Mouse (Mus musculus) limb, embryonic 10.5 days (tissue): ENCODE measurements around the gene Ndufb7. TPM values are rescaled to one million over a fixed set of nuclear protein-coding genes. Genes with fewer than 3 reads are reported as not detected.
"Not testable (repeated sequence)": the region's sequence is repeated elsewhere in the genome, so short reads cannot be mapped to it uniquely, and the experiment has no call there.

Source experiments
- DNase-seq: peaks from one replicate; pipeline ENCODE4 v3.0.0-alpha.2; 2017; ENCODE audit warnings: low spot score
- H3K27ac ChIP-seq: fragments of 300-500 bp; sonication (generic); 2 replicates; pipeline ENCODE4 v1.5.1; 2016; ENCODE audit warnings: mild to moderate bottlenecking
- H3K27me3 ChIP-seq: fragments of 300-500 bp; sonication (generic); 2 replicates; pipeline ENCODE4 v1.6.1; 2016; ENCODE audit warnings: low read depth, mild to moderate bottlenecking; ENCODE audit not compliant: poor library complexity, severe bottlenecking
- H3K36me3 ChIP-seq: fragments of 300-500 bp; sonication (generic); 2 replicates; pipeline ENCODE4 v1.6.1; 2016; ENCODE audit warnings: mild to moderate bottlenecking, moderate library complexity
- H3K4me1 ChIP-seq: fragments of 300-500 bp; sonication (generic); 2 replicates; pipeline ENCODE4 v1.6.1; 2016
- H3K4me3 ChIP-seq: fragments of 300-500 bp; sonication (generic); 2 replicates; pipeline ENCODE4 v1.5.1; 2016; ENCODE audit warnings: mild to moderate bottlenecking, moderate library complexity
- H3K9me3 ChIP-seq: fragments of 300-500 bp; sonication (generic); replicated peaks from 2 replicates; pipeline ENCODE4 v1.6.1; 2016; ENCODE audit warnings: mild to moderate bottlenecking
- WGBS: fragments of 180-500 bp; shearing (Covaris S2); methylation state at CpG from one replicate; pipeline ENCODE4 v1.1.7; 2016; 5-methylcytosine and 5-hydroxymethylcytosine counted together
- polyA plus RNA-seq: library from polyadenylated mRNA; unstranded; fragments of >200 nt; fragmentation: Nextera tagmentation; extraction: Ambion mirVana; gene quantifications from 2 replicates; pipeline ENCODE4 v1.2.1, GENCODE M21; 2016

The Ndufb7 gene
- polyA plus RNA-seq, 1 experiment from 2014 or later, result 316 TPM

DNA sequence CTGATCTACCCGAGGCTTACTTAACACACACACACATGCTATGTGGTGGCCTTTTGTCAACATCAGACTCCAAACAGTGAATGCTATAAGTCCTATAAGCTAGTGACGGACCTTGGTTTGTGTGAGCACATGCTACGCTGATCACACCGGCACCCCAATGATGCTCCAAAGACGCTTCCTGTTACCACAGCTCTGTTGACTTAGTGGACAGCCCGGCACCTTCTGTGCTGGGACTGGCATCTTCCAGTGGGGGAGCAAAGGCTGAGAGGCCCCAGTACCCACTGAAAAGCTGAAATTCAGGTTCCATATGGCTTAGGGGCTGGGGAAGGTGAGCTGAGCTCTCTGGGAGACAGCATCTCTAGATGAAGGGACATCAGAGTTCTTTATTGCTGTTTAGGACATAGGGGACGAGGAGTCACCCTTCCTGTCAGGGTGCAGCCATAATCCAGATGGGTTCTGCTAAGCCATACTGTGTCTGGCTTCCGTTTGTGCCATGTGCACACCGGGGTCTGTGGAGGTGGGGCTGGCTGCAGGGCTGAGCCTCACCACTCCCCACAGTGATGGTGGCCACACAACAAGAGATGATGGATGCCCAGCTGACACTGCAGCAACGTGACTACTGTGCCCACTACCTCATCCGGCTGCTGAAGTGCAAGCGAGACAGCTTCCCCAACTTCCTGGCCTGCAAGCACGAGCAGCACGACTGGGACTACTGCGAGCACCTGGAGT lies 4.0 kb downstream of the Ndufb7 start:
- DNase-seq, result no peak
- peaks cover 29% of the 10 kb centered on the region for H3K4me1 ChIP-seq
- no peak overlapping the region for H3K27ac ChIP-seq

DNA sequence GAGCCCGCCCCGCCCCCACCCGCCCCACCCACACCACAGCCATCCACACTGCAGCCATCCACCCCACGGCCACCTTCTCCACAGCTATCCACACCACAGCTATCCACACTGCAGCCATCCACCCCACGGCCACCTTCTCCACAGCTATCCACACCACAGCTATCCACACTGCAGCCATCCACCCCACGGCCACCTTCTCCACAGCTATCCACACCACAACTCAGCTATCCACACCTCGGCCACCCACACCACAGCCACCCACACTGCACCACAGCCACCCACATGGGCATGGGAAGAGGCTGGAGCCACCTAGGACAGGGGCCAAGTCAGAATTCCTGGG lies 4.5 kb downstream of the Ndufb7 start:
- not testable (repeated sequence) for H3K27ac ChIP-seq, H3K27me3 ChIP-seq, H3K9me3 ChIP-seq, DNase-seq, H3K4me3 ChIP-seq
- Histone ChIP-seq H3K36me3 (peaks cover 75% of the 10 kb centered on the region), H3K4me1 (peaks cover 35% of the 10 kb centered on the region)
- WGBS, result 94% methylated on average over 7 of the region's 7 CpGs

More for the DNA sequence above, 4.0 kb downstream of the Ndufb7 start:
- Histone ChIP-seq H3K4me3 (no peak overlapping the region), H3K36me3 (peaks cover 70% of the 10 kb centered on the region), H3K27me3 (no peaks in the 10 kb centered on the region), H3K9me3 (no peaks in the 10 kb centered on the region)
- WGBS, result 92% methylated on average over 15 of the region's 15 CpGs

DNA sequence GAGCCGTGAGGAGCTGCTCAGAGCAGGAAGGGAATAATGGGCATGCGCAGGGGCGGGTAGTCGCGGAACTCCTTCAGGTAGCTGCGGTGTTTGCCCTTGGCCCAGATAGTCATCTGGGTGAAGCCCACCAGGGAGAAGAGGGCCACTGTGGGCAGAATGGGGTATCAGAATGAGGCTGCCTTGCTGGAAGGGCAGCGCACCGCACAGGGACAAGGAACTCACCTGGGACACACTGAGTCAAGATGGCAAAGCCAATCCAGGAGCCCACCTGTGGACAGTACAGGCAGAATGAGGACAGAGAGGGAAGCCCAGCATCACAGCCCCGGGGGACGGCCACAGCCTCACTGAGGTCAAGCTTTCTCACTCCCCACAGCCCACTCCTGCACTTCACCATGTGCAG lies 5.3 kb downstream of the Ndufb7 start:
- peaks cover 40% of the 10 kb centered on the region for H3K4me1 ChIP-seq
- peak; percentile 28 for DNase-seq
- peaks cover 78% of the 10 kb centered on the region for H3K36me3 ChIP-seq
- H3K27ac ChIP-seq, result no peak overlapping the region
- no peaks in the 10 kb centered on the region for H3K27me3 ChIP-seq
- H3K9me3 ChIP-seq, result no peaks in the 10 kb centered on the region
- no peak overlapping the region for H3K4me3 ChIP-seq
- WGBS, result 92% methylated on average over 10 of the region's 10 CpGs

DNA sequence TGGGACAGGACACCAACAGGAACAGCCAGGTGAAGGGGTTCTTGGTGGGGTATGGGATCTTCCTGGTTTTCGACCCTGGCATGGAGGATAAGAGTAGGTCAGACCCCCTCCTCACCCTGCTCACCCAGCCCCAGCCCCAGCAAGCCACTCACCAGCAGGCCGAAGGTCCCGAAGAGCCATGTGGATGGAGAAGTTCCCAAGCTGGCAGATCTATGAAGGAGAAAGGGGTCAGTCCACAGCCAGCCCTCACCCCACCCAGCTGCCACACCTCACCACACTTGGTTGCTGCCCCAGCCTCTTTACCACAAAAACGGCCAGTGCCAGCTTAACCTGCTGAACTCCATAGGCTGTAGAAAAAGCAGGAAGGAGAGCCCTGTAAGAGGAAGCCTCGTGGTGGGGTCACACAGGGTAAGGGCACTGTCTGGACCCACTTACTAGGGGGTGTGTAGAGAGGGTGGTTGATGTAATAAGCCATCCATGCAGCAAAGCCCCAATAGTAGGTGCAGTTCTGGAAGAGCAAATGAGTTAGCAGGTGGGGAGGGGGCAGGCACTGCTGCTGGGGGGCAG lies 5.9 kb downstream of the Ndufb7 start:
- no peak for DNase-seq
- no peak overlapping the region for H3K4me3 ChIP-seq
- H3K27ac ChIP-seq, result no peak overlapping the region
- no peaks in the 10 kb centered on the region for H3K9me3 ChIP-seq
- 93% methylated on average over 5 of the region's 5 CpGs for WGBS
- no peaks in the 10 kb centered on the region for H3K27me3 ChIP-seq
- peaks cover 43% of the 10 kb centered on the region for H3K4me1 ChIP-seq
- H3K36me3 ChIP-seq, result peaks cover 80% of the 10 kb centered on the region

- DNase-seq, result no peak
- Histone ChIP-seq H3K36me3 (peaks cover 83% of the 10 kb centered on the region), H3K27me3 (no peaks in the 10 kb centered on the region), H3K9me3 (no peaks in the 10 kb centered on the region), H3K27ac (no peak overlapping the region), H3K4me3 (no peak overlapping the region), H3K4me1 (peaks cover 41% of the 10 kb centered on the region)
- WGBS, result 84% methylated on average over 18 of the region's 18 CpGs
Observed at GRCm38 (mm10) chr8:83573140-83573875, 6.8 kb downstream of the Ndufb7 start.

DNA sequence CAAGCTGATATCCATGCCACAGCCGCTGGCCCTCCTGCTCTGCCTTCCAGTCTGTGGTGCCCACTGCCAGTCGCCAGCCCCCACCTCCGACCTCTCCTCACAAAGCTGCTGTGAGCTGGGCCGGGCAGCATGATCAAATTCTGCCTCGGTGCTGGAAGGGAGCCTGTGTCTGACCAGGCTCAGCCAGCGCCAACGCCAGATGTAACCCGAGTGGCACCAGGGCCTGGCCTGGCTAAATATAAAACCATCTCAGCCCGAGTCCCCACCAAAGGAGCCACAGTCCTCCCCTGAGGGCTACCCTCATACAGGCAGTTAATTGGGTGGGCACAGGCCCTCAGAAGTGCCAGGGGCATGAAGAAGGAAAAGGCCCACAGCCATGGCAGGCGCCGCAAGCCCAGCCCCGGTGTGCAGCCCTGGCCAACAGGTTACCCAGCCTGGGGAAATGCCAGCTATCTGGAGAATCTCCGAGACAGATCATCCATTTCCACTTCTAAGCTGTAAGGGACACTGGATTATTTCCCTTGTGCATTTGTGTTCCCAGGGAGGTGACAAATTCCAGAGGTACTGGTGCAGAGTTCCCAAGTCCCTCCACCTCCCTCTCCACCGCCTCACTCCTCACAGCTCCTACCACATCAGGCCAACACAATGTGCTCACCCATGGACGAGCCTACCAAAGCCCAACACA lies 8.3 kb downstream of the Ndufb7 start:
- 87% methylated on average over 15 of the region's 15 CpGs for WGBS
- no peak overlapping the region for H3K27ac ChIP-seq
- no peak for DNase-seq
- H3K36me3 ChIP-seq, result peaks cover 83% of the 10 kb centered on the region
- H3K27me3 ChIP-seq, result no peaks in the 10 kb centered on the region
- no peak overlapping the region for H3K4me3 ChIP-seq
- peaks cover 53% of the 10 kb centered on the region for H3K4me1 ChIP-seq
- H3K9me3 ChIP-seq, result no peaks in the 10 kb centered on the region

GRCm38 (mm10) chr8:83575561-83576515 lies 9.4 kb downstream of the Ndufb7 start:
- 79% methylated on average over 17 of the region's 17 CpGs for WGBS
- Histone ChIP-seq H3K9me3 (no peaks in the 10 kb centered on the region), H3K36me3 (peaks cover 83% of the 10 kb centered on the region), H3K4me1 (peaks cover 53% of the 10 kb centered on the region), H3K4me3 (peak overlapping the region; percentile 6; the same call in 1 of the 2 replicates), H3K27me3 (no peaks in the 10 kb centered on the region), H3K27ac (peak overlapping the region; percentile 67)
- no peak for DNase-seq

- H3K9me3 ChIP-seq, result no peaks in the 10 kb centered on the region
- WGBS, result 63% methylated on average over 4 of the region's 4 CpGs
- H3K27me3 ChIP-seq, result no peaks in the 10 kb centered on the region
- peaks cover 57% of the 10 kb centered on the region for H3K4me1 ChIP-seq
- no peak overlapping the region for H3K4me3 ChIP-seq
- no peak overlapping the region for H3K27ac ChIP-seq
- DNase-seq, result no peak
- peaks cover 79% of the 10 kb centered on the region for H3K36me3 ChIP-seq
Observed at GRCm38 (mm10) chr8:83576516-83576895, 10.0 kb downstream of the Ndufb7 start.

DNA sequence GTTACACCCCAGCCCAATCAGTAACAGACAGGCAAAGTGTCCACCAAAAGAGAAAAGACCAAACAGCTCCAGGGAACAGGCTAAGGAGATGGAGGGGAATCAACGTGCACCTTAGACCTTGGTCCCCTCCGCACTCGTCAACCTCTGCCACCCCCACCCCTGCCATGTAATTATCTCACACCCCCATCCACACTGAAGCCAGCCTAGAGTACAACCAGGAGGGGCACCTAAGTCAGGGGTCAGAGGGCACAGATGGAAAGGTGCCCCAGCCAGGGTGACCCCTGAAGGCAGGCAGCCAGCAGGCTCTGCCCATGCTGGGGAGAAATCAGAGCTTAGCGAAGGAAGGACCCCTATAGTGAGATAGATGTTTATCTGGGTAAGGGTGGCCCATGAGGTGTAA lies 10.4 kb downstream of the Ndufb7 start:
- WGBS, result 56% methylated on average over 4 of the region's 4 CpGs
- H3K27ac ChIP-seq, result peak overlapping the region; percentile 65
- peaks cover 75% of the 10 kb centered on the region for H3K36me3 ChIP-seq
- no peak overlapping the region for H3K4me3 ChIP-seq
- H3K9me3 ChIP-seq, result no peaks in the 10 kb centered on the region
- H3K4me1 ChIP-seq, result peaks cover 57% of the 10 kb centered on the region
- DNase-seq, result peak; percentile 27
- no peaks in the 10 kb centered on the region for H3K27me3 ChIP-seq

DNA sequence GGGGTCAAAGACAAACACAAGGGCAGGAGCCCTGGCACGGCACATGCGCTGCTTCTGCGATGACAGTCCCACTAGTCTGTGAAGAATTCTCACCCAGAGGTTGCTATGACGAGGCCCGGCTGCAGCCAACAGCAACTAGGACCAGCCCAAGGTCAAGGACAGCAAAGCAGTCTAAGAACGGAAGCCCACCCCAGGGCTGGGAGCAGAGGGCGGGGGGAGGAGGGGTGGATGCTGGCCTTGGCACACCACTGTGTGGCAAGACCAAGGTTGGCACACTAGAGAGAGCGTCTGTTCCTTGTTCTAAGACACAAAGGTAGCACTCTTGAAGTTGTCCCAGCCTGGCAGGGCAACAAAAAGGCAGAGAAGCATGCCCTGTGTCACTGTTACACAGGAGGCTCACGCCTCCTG lies 10.9 kb downstream of the Ndufb7 start:
- H3K9me3 ChIP-seq, result no peaks in the 10 kb centered on the region
- H3K36me3 ChIP-seq, result peaks cover 75% of the 10 kb centered on the region
- peak overlapping the region; percentile 65 for H3K27ac ChIP-seq
- no peak overlapping the region for H3K4me3 ChIP-seq
- no peaks in the 10 kb centered on the region for H3K27me3 ChIP-seq
- 67% methylated on average over 9 of the region's 9 CpGs for WGBS
- DNase-seq, result peak; percentile 26
- H3K4me1 ChIP-seq, result peaks cover 61% of the 10 kb centered on the region

- Histone ChIP-seq H3K9me3 (no peaks in the 10 kb centered on the region), H3K27ac (0 out of 2 replicates have a peak overlapping the region, but pooled peaks have one; percentile 20), H3K27me3 (no peaks in the 10 kb centered on the region), H3K4me3 (no peak overlapping the region), H3K36me3 (peaks cover 73% of the 10 kb centered on the region), H3K4me1 (peaks cover 61% of the 10 kb centered on the region)
- 83% methylated on average over 17 of the region's 17 CpGs for WGBS
- peak; percentile 31 for DNase-seq
Observed at GRCm38 (mm10) chr8:83578131-83579055, 11.9 kb downstream of the Ndufb7 start.
